ENCODE assay signal across 10 mouse cellular contexts in the genomic region with DNA sequence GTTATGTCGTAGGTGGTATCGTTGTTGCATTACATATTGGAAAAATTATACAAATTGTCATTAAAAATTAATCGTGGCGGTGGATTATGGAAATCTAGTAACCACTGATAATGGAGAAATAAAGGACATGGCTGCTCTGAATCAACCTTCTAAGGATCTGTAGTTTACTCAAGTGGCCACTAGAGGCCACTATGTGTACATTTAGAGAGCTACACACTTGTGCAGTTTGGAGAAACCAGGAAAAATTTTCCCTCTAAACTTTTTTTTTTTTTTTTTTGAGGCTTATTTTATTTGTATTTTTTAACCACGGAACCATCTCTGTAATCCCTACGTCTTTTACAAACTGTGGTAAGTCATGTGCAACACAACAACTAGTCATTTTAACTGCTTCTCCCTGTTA. TPM values are rescaled to one million over a fixed set of nuclear protein-coding genes. Genes with fewer than 3 reads are reported as not detected.
DNase-seq lines count a peak whose midpoint lies in the region; ATAC-seq and TF ChIP-seq lines count a peak whose summit lies in the region.
"Had no signal": no experiment of that assay in that cellular context is flagged by ENCODE, and none has a peak within 500 bp of the region (broad histone marks: within the 10 kb centered on the region; RNA-seq: fewer than 3 reads in every experiment).

No protein-coding gene starts in this region.

- no peaks in the 10 kb centered on the region for H3K27me3 ChIP-seq in lung, embryonic 14.5 days (ENCODE audit: insufficient read depth, low read length)
- H3K27me3 ChIP-seq: embryonic facial prominence, embryonic 15.5 days; lung, embryonic 15.5 days had no signal

- TF ChIP-seq CTCF in layer of hippocampus, adult 2 months (conservative IDR thresholded peaks at IDR 0.05): peak; percentile 92
- peak; percentile 70 for TF ChIP-seq CTCF in lung, embryonic 14.5 days (IDR thresholded peaks at IDR 0.05; ENCODE audit: low read depth)

- H3K9ac ChIP-seq in lung, embryonic 14.5 days: no peak overlapping the region
- H3K9ac ChIP-seq: embryonic facial prominence, embryonic 15.5 days; lung, embryonic 15.5 days had no signal

- ATAC-seq in lung, embryonic 14.5 days (ENCODE audit: insufficient read depth): no peak

- H3K4me3 ChIP-seq in layer of hippocampus, adult 2 months: no peak overlapping the region
- no peak overlapping the region for H3K4me3 ChIP-seq in lung, embryonic 14.5 days (ENCODE audit: low read depth, low read length)
- H3K4me3 ChIP-seq: embryonic facial prominence, embryonic 15.5 days; lung, embryonic 15.5 days had no signal

- 11% methylated on average over 6 of the region's 6 CpGs for WGBS in lung, embryonic 14.5 days

- no peak overlapping the region for H3K27ac ChIP-seq in layer of hippocampus, adult 2 months
- H3K27ac ChIP-seq in lung, embryonic 14.5 days (ENCODE audit: low read depth): no peak overlapping the region
- H3K27ac ChIP-seq: embryonic facial prominence, embryonic 15.5 days; lung, embryonic 15.5 days had no signal

- peak; percentile 36 for DNase-seq in cerebellum, adult 9-10 months
- no peak for DNase-seq in cerebellum, adult 11-12 months
- no peak for DNase-seq in layer of hippocampus, adult 2 months (ENCODE audit: low spot score in 2 of 2)
- no peak for DNase-seq in layer of hippocampus, postnatal 36 days
- peak; percentile 59 for DNase-seq in R1 (ENCODE audit: low read depth, low spot score)
- DNase-seq in lung, embryonic 14.5 days: peak; percentile 85
- DNase-seq in T-cell, adult 2 months (ENCODE audit: low spot score): no peak
- DNase-seq in ovary, postnatal 10 days (ENCODE audit: low spot score): no peak

- no peaks in the 10 kb centered on the region for H3K9me3 ChIP-seq in lung, embryonic 14.5 days (ENCODE audit: low read depth, low read length)
- H3K9me3 ChIP-seq: embryonic facial prominence, embryonic 15.5 days; lung, embryonic 15.5 days had no signal

- H3K36me3 ChIP-seq in lung, embryonic 14.5 days (ENCODE audit: insufficient read depth): no peaks in the 10 kb centered on the region
- H3K36me3 ChIP-seq: embryonic facial prominence, embryonic 15.5 days; lung, embryonic 15.5 days had no signal

- no peak overlapping the region for H3K4me2 ChIP-seq in lung, embryonic 14.5 days
- H3K4me2 ChIP-seq: embryonic facial prominence, embryonic 15.5 days; lung, embryonic 15.5 days had no signal

- no peaks in the 10 kb centered on the region for H3K4me1 ChIP-seq in lung, embryonic 14.5 days (ENCODE audit: insufficient read depth)
- H3K4me1 ChIP-seq: embryonic facial prominence, embryonic 15.5 days had no signal

RNA-seq across cellular contexts. Expression of a gene that starts 15.4 kb away (rescaled TPM):
- total RNA-seq in layer of hippocampus, adult 2 months (2021): under 1 TPM; 0.97 to 0.98 TPM
- total RNA-seq in layer of hippocampus, postnatal 36 days (2021): 1 to 10 TPM in 1 of 2 experiments, under 1 TPM in 1; 0.61 to 1.1 TPM
- polyA plus RNA-seq in lung, embryonic 14.5 days (2014; fragmentation: Nextera tagmentation; extraction: Ambion mirVana): 0.28 and 0.38 TPM in 2 replicates

RNA-seq across cellular contexts. Expression of a gene that starts 18.2 kb away (rescaled TPM):
- total RNA-seq in layer of hippocampus, adult 2 months (2021): 1 to 10 TPM in 1 of 2 experiments, under 1 TPM in 1; 0.39 to 1.2 TPM
- 1 to 10 TPM in 1 of 2 experiments, under 1 TPM in 1; 0.47 to 1.2 TPM for total RNA-seq in layer of hippocampus, postnatal 36 days (2021)
- polyA plus RNA-seq in lung, embryonic 14.5 days (2014; fragmentation: Nextera tagmentation; extraction: Ambion mirVana): 0.58 and 0.93 TPM in 2 replicates

RNA-seq across cellular contexts. Expression of a gene that starts 25.6 kb away (rescaled TPM):
- total RNA-seq in layer of hippocampus, adult 2 months (2021): not detected
- not detected for total RNA-seq in layer of hippocampus, postnatal 36 days (2021)
- polyA plus RNA-seq in lung, embryonic 14.5 days (2014; fragmentation: Nextera tagmentation; extraction: Ambion mirVana): not detected in 2 replicates
- polyA plus RNA-seq: embryonic facial prominence, embryonic 15.5 days; lung, embryonic 15.5 days had no signal

RNA-seq across cellular contexts. Expression of a gene that starts 35.1 kb away (rescaled TPM):
- not detected for total RNA-seq in layer of hippocampus, adult 2 months (2021)
- not detected for total RNA-seq in layer of hippocampus, postnatal 36 days (2021)
- polyA plus RNA-seq in lung, embryonic 14.5 days (2014; fragmentation: Nextera tagmentation; extraction: Ambion mirVana): not detected in 2 replicates
- polyA plus RNA-seq: embryonic facial prominence, embryonic 15.5 days; lung, embryonic 15.5 days had no signal

RNA-seq across cellular contexts. Expression of a gene that starts 44.6 kb away (rescaled TPM):
- not detected for total RNA-seq in layer of hippocampus, adult 2 months (2021)
- not detected for total RNA-seq in layer of hippocampus, postnatal 36 days (2021)
- polyA plus RNA-seq in lung, embryonic 14.5 days (2014; fragmentation: Nextera tagmentation; extraction: Ambion mirVana): not detected in 2 replicates
- polyA plus RNA-seq: embryonic facial prominence, embryonic 15.5 days; lung, embryonic 15.5 days had no signal

Comparison
In these comparisons a context has a peak if more than half of its experiments do, and no peak if none do; other contexts are left out.
1. DNase-seq: peak in cerebellum, adult 9-10 months (single experiment), R1 (single experiment) and lung, embryonic 14.5 days (single experiment); none in cerebellum, adult 11-12 months (single experiment), layer of hippocampus, adult 2 months (0 of 2), layer of hippocampus, postnatal 36 days (0 of 2), T-cell, adult 2 months (single experiment) and ovary, postnatal 10 days (single experiment).